Mouse (Mus musculus) E14TG2a.4 (cell line): ENCODE measurements around the gene Slc39a7.

Experiments used
- H3K27me3 ChIP-seq: 2 replicates; pipeline ENCODE4 v1.6.1; 2014; ENCODE audit warnings: low read length, control low read depth; ENCODE audit not compliant: insufficient read depth
- H3K36me3 ChIP-seq: 2 replicates; pipeline ENCODE4 v1.6.1; 2014; ENCODE audit warnings: low read length, control low read depth; ENCODE audit not compliant: insufficient read depth
- H3K4me1 ChIP-seq: replicated peaks from 2 replicates; pipeline ENCODE4 v1.6.1; 2014; ENCODE audit warnings: low read depth, low read length, control low read depth
- H3K4me3 ChIP-seq: replicated peaks from 2 replicates; pipeline ENCODE4 v1.5.1; 2014; ENCODE audit warnings: mild to moderate bottlenecking, low read length
- H3K9me3 ChIP-seq: 2 replicates; pipeline ENCODE4 v1.6.1; 2014; ENCODE audit warnings: low read length, control low read depth
- CTCF ChIP-seq: conservative IDR thresholded peaks from 2 replicates; pipeline ENCODE4 v1.5.1; 2014; ENCODE audit warnings: low read length
- NANOG ChIP-seq: IDR thresholded peaks from 2 replicates; pipeline ENCODE4 v1.6.1; 2014; ENCODE audit warnings: borderline replicate concordance, low read length, mixed read lengths
- POU5F1 ChIP-seq: IDR thresholded peaks from 2 replicates; pipeline ENCODE4 v1.6.1; 2014; ENCODE audit warnings: low read length, borderline replicate concordance

Gene Slc39a7

DNA sequence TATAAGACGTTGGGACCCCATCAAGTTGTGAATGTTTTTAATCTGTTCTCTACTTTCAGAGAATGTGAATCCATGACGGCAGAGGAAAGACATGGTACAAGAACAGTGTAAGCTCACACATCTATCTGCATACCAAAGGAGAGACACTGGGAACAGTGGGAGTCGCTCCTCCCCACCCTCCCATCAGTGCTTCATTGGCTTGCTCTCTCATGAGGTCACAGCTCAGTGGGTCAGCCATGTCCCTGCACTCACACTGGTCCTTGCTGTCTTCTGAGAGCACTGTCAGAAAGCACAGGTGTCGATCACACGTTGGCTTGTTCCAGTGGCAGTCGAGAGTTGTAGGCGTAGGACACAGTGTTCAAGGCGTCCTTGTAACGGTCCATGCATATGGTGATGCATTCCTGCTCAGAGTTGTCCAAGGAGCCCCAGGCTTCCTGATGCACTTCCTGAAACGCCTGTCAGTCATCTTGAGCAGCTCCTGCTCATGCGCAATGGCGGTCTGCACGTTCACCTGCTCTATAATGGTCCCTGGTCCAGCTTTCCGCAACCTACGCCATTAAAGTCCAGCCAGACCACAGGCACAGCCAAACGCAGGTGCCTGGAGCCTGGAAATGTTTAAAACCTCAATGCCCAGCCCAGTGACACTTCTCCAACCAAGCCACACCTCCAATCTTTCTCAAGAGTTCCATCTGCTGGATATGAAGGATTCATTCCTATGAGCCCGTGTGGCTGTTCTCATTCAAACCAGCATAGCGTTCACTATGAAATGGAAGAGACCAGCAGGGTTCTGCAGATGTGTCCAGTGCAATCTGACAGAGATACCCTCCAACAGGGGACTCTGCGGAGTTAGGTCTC is 51.1 kb downstream of the Slc39a7 start:
- Histone ChIP-seq H3K4me1 (peaks cover 53% of the 10 kb centered on the region), H3K9me3 (no peaks in the 10 kb centered on the region), H3K4me3 (peak overlapping the region; percentile 85), H3K36me3 (no peaks in the 10 kb centered on the region), H3K27me3 (peaks cover 29% of the 10 kb centered on the region)
- TF ChIP-seq NANOG = no peak
- TF ChIP-seq POU5F1 = no peak
- no peak for TF ChIP-seq CTCF

- Histone ChIP-seq H3K4me1 (peaks cover 50% of the 10 kb centered on the region), H3K4me3 (0 out of 2 replicates have a peak overlapping the region, but pooled peaks have one; percentile 85), H3K27me3 (peaks cover 29% of the 10 kb centered on the region), H3K36me3 (no peaks in the 10 kb centered on the region), H3K9me3 (no peaks in the 10 kb centered on the region)
- TF ChIP-seq POU5F1 (no peak), NANOG (no peak), CTCF (no peak)
Observed at GRCm38 (mm10) chr17:33979512-33980050, 51.9 kb downstream of the Slc39a7 start.

DNA sequence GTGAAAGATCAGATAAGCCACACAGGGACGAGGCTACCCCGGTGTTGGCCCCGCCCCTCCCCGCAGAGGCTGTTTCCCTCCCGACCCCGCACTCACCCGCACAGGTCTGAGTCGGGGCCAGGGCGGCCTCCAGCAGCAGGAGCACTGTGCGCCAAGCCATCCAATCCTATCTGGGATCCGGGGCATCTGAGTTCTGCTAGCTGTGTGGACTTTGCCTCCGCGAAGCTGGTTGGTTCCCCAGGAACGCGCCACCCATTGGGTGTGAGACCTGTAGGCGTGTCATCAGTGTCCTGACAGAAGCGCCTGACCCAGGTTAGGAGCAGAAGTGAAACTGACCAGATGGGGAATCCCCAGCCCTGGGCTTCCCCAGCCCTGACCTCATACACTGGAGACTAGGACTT is 52.9 kb downstream of the Slc39a7 start:
- Histone ChIP-seq H3K4me1 (peaks cover 50% of the 10 kb centered on the region), H3K9me3 (no peaks in the 10 kb centered on the region), H3K27me3 (peaks cover 33% of the 10 kb centered on the region), H3K36me3 (no peaks in the 10 kb centered on the region), H3K4me3 (peak overlapping the region; percentile 82)
- TF ChIP-seq CTCF (no peak), NANOG (no peak), POU5F1 (no peak)
